Mouse (Mus musculus) neural tube, embryonic 12.5 days (tissue): ENCODE results near the gene Taar7a. TPM values are rescaled to one million over a fixed set of nuclear protein-coding genes. Genes with fewer than 3 reads are reported as not detected.

ENCODE experiments used
- ATAC-seq: fragments of 200-750 bp; cut with Nextera tagmentation; 2 replicates; pipeline ENCODE4 v1.8.0; 2017; ENCODE audit warnings: low read depth, mild to moderate bottlenecking, moderate TSS enrichment, moderate library complexity; ENCODE audit not compliant: low FRiP score
- H3K27ac ChIP-seq: fragments of 300-500 bp; sonication (generic); 2 replicates; pipeline ENCODE4 v1.5.1; 2016
- H3K27me3 ChIP-seq: fragments of 300-500 bp; sonication (generic); replicated peaks from 2 replicates; pipeline ENCODE4 v1.6.1; 2016; ENCODE audit warnings: mild to moderate bottlenecking
- H3K36me3 ChIP-seq: fragments of 300-500 bp; sonication (generic); 2 replicates; pipeline ENCODE4 v1.6.1; 2016; ENCODE audit warnings: mild to moderate bottlenecking
- H3K4me1 ChIP-seq: fragments of 300-500 bp; sonication (generic); 2 replicates; pipeline ENCODE4 v1.6.1; 2016
- H3K4me2 ChIP-seq: fragments of 300-500 bp; sonication (generic); replicated peaks from 2 replicates; pipeline ENCODE4 v1.6.1; 2016; ENCODE audit warnings: mild to moderate bottlenecking
- H3K4me3 ChIP-seq: fragments of 300-500 bp; sonication (generic); 2 replicates; pipeline ENCODE4 v1.5.1; 2016
- H3K9ac ChIP-seq: fragments of 300-500 bp; sonication (generic); 2 replicates; pipeline ENCODE4 v1.6.1; 2016; ENCODE audit warnings: mild to moderate bottlenecking
- H3K9me3 ChIP-seq: fragments of 300-500 bp; sonication (generic); 2 replicates; pipeline ENCODE4 v1.6.1; 2016; ENCODE audit warnings: mild to moderate bottlenecking
- WGBS: fragments of 180-500 bp; shearing (Covaris S2); methylation state at CpG from one replicate; pipeline ENCODE4 v1.1.7; 2016; 5-methylcytosine and 5-hydroxymethylcytosine counted together
- polyA plus RNA-seq: library from polyadenylated mRNA; unstranded; fragments of >200 nt; fragmentation: Nextera tagmentation; extraction: Ambion mirVana; gene quantifications from 2 replicates; pipeline ENCODE4 v1.2.1, GENCODE M21; 2016

The Taar7a gene
- polyA plus RNA-seq: not detected in 2 replicates

DNA sequence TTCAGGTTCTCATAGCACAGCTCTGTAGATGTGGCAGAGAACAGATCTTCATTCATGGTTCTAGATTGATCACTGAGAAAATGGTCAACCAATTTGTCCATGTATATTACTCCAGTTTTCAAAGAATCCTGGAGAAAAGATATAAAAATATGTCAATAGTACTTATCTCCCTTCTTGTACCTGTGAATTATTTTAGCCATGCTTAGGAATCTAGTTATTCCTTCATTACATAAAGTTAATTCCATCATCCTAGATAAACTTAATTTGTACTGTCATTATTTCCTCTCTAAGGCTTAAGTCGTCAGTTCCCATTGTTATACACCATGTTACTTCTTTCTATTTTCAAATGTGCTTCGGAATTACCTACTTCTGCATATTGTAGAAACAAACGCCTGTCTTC is at the start of gene Taar7a:
Gene Taar7a, minus strand, starts transcription at position 101 of the 400 bp plus-strand sequence.
- Histone ChIP-seq H3K27me3 (no peaks in the 10 kb centered on the region), H3K9me3 (no peaks in the 10 kb centered on the region), H3K27ac (no peak within 1 kb of the TSS), H3K9ac (no peak within 1 kb of the TSS), H3K4me2 (no peak within 1 kb of the TSS), H3K4me3 (no peak within 1 kb of the TSS), H3K36me3 (no peaks in the 10 kb centered on the region), H3K4me1 (no peaks in the 10 kb centered on the region)
- ATAC-seq: no peak
- WGBS: 86% methylated on average over 3 of the region's 3 CpGs

DNA sequence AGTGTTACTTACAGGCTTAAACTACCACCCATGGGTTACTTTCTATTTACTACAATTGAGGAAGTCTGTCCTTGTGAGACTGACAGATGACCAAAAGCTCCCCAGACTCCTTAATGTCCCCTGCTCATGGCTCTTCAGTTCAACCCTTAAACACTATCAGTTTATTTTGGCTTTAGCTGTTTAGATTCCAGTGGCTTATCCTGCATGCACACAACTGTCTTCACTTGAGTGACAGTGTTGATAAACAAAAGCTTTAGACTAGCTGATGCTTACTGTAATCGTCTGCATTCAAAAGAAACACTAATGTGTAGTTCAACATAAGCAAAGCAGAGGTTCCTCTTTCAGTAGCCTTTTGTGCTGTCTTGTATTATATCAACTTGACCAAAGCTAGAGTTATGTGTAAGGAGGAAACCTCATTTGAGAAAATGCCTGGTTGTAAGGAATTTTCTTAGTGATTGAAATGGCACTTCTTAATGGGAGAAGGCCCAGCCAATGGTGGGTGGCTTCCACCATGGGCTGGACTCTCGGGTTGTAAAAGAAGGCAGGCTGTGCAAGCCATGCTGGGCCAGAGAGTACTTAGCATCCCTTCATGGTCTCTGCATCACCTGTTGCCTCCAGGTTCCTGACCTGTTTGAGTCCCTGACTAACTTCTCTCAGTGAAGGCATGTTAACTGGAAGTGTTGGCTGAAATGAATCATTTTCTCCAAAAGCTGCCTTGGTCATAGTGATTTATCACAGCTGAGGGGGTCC is 47.0 kb upstream of the Taar7a start:
- no peak overlapping the region for H3K4me3 ChIP-seq
- no peak for ATAC-seq
- H3K27ac ChIP-seq: no peak overlapping the region
- H3K4me1 ChIP-seq: no peaks in the 10 kb centered on the region
- H3K4me2 ChIP-seq: no peak overlapping the region
- WGBS: 81% methylated on average over 2 of the region's 2 CpGs
- H3K36me3 ChIP-seq: no peaks in the 10 kb centered on the region
- H3K27me3 ChIP-seq: no peaks in the 10 kb centered on the region
- no peaks in the 10 kb centered on the region for H3K9me3 ChIP-seq
- no peak overlapping the region for H3K9ac ChIP-seq

DNA sequence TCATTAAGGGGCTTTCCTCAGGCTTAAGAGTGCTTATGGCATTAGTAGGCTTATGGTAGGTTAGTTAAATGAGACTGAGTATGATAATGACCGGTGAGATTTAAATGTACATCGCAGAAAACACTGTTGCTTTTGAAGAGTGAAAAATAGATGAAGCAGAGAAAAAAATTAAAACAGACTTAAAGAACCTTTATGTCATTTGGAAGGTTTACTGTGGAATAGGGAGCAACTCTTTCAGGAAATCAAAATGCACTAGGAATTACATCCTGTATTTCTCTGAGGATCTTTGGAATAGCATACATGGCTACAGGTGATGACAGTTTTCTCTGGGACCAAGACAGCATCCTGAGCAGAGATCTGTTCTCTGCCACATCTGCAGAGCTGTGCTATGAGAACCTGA is 44.0 kb upstream of the Taar7a start, which contains the start of gene Taar7e:
Gene Taar7e, plus strand, starts transcription at position 301 of the 400 bp plus-strand sequence.
- Histone ChIP-seq H3K4me2 (no peak within 1 kb of the TSS), H3K27ac (no peak within 1 kb of the TSS), H3K9ac (no peak within 1 kb of the TSS), H3K4me3 (no peak within 1 kb of the TSS), H3K27me3 (no peaks in the 10 kb centered on the region), H3K4me1 (no peaks in the 10 kb centered on the region), H3K36me3 (no peaks in the 10 kb centered on the region), H3K9me3 (no peaks in the 10 kb centered on the region)
- ATAC-seq: no peak
- 88% methylated on average over 2 of the region's 2 CpGs for WGBS

DNA sequence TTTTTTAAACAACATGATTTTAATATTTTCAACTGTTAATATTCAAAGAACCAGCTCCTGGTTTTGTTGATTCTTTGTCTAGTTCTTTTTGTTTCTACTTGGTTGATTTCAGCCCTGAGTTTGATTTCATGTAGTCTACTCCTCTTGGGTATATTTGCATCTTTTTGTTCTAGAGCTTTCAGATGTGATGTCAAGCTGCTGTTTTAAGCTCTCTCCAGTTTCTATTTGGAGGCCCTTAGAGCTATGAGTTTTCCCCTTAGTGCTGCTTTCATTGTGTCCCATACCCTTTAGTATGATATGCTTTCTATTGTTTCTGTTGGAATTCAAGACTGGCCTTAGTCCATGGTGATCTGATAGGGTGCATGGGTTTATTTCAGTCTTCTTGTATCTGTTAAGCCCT is 38.1 kb upstream of the Taar7a start:
- H3K4me2 ChIP-seq: no peak overlapping the region
- H3K9ac ChIP-seq: no peak overlapping the region
- H3K36me3 ChIP-seq: no peaks in the 10 kb centered on the region
- H3K9me3 ChIP-seq: no peaks in the 10 kb centered on the region
- H3K4me1 ChIP-seq: no peaks in the 10 kb centered on the region
- H3K27me3 ChIP-seq: no peaks in the 10 kb centered on the region
- H3K4me3 ChIP-seq: no peak overlapping the region
- no peak for ATAC-seq
- no peak overlapping the region for H3K27ac ChIP-seq

DNA sequence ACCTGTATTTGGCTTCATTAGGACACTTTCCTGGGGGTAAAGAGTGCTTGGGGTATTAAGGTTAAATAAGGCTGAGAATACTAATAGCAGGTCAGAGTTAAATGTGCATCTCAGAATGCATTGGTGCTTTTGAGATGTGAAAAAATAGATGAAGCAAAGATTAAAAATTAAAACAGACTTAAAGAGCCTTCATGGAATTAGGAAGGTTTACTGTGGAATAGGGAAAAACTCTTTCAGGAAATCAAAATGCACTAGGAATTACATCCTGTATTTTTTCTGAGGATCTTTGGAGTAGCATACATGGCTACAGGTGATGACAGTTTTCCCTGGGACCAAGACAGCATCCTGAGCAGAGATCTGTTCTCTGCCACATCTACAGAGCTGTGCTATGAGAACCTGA is 33.6 kb upstream of the Taar7a start, which contains the start of gene Taar7d:
Gene Taar7d, plus strand, starts transcription at position 301 of the 400 bp plus-strand sequence.
- Histone ChIP-seq H3K4me1 (no peaks in the 10 kb centered on the region), H3K36me3 (no peaks in the 10 kb centered on the region), H3K9me3 (no peaks in the 10 kb centered on the region), H3K9ac (no peak within 1 kb of the TSS), H3K4me2 (no peak within 1 kb of the TSS), H3K4me3 (no peak within 1 kb of the TSS), H3K27ac (no peak within 1 kb of the TSS), H3K27me3 (no peaks in the 10 kb centered on the region)
- ATAC-seq: no peak

DNA sequence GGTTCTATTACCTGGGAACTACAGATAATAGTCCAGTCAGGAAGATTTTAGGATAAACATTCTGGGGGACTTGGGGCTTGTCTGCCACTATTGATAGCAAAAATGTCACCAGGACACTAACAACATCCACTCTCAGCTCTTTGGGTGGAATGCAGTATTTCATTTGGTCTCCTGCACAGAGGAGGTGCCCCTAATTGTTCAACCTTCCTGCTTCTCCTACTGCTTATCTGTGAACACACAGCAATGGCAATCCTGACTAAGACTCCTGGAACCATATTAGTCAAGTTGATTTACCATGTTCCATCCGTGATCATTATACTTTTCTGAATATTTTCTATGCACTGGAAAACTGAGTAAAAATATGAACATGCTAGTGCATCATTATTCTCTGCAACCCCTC is 14.9 kb upstream of the Taar7a start:
- H3K4me3 ChIP-seq: no peak overlapping the region
- 89% methylated on average over 1 of the region's 1 CpGs for WGBS
- no peak overlapping the region for H3K27ac ChIP-seq
- no peaks in the 10 kb centered on the region for H3K4me1 ChIP-seq
- H3K36me3 ChIP-seq: no peaks in the 10 kb centered on the region
- no peak for ATAC-seq
- H3K9ac ChIP-seq: no peak overlapping the region
- no peak overlapping the region for H3K4me2 ChIP-seq
- H3K27me3 ChIP-seq: no peaks in the 10 kb centered on the region
- H3K9me3 ChIP-seq: no peaks in the 10 kb centered on the region

DNA sequence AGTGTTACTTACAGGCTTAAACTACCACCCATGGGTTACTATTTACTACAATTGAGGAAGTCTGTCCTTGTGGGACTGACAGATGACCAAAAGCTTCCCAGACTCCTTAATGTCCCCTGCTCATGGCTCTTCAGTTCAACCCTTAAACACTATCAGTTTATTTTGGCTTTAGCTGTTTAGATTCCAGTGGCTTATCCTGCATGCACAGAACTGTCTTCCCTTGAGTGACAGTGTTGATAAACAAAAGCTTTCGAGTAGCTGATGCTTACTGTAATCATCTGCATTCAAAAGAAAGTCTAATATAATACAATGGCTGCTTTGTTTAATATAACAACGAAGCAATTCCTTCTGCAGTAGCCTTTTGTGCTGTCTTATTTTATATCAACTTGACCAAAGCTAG is 13.8 kb upstream of the Taar7a start:
- H3K9ac ChIP-seq: no peak overlapping the region
- H3K27me3 ChIP-seq: no peaks in the 10 kb centered on the region
- no peak for ATAC-seq
- H3K4me1 ChIP-seq: no peaks in the 10 kb centered on the region
- H3K36me3 ChIP-seq: no peaks in the 10 kb centered on the region
- H3K9me3 ChIP-seq: no peaks in the 10 kb centered on the region
- H3K4me3 ChIP-seq: no peak overlapping the region
- 69% methylated on average over 2 of the region's 2 CpGs for WGBS
- H3K4me2 ChIP-seq: no peak overlapping the region
- H3K27ac ChIP-seq: no peak overlapping the region

DNA sequence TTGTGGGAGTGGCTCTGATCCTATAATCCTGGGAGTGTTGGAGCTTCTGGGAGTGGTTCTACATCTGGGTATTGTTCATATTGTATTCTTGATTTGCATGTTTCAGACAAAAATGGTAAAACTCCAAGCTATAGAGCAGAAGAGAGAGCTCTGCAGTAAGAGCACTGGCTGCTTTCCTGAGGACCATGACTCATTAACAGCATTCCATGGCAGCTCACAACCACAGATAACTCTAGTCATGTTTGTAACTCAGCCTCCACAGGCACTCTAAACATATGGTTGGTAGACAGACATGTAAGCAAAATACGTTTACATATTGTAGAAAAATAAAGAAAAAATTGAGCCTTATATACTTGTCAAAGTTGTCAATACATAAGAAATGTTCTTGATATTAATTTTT is 13.2 kb upstream of the Taar7a start:
- no peak for ATAC-seq
- no peaks in the 10 kb centered on the region for H3K27me3 ChIP-seq
- no peak overlapping the region for H3K9ac ChIP-seq
- H3K27ac ChIP-seq: no peak overlapping the region
- H3K36me3 ChIP-seq: no peaks in the 10 kb centered on the region
- H3K4me3 ChIP-seq: no peak overlapping the region
- no peaks in the 10 kb centered on the region for H3K4me1 ChIP-seq
- WGBS: 84% methylated on average over 1 of the region's 1 CpGs
- no peaks in the 10 kb centered on the region for H3K9me3 ChIP-seq
- no peak overlapping the region for H3K4me2 ChIP-seq

DNA sequence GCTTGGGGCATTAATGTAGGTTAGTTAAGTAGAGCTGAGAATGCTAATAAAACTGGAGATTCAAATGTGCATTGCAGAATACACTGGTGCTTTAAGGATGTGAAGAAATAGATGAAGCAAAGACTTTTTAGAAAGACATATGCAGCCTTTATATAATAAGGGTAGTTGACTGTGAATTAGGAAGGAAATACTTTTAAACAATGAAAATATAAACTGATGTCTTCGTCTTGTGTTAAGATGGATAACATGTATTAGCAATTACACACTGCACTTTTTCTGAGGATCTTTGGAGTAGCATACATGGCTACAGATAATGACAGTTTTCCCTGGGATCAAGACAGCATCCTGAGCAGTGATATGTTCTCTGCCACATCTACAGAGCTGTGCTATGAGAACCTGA is 6.4 kb upstream of the Taar7a start, which contains the start of gene Taar7b:
Gene Taar7b, plus strand, starts transcription at position 301 of the 400 bp plus-strand sequence.
- no peak within 1 kb of the TSS for H3K4me3 ChIP-seq

DNA sequence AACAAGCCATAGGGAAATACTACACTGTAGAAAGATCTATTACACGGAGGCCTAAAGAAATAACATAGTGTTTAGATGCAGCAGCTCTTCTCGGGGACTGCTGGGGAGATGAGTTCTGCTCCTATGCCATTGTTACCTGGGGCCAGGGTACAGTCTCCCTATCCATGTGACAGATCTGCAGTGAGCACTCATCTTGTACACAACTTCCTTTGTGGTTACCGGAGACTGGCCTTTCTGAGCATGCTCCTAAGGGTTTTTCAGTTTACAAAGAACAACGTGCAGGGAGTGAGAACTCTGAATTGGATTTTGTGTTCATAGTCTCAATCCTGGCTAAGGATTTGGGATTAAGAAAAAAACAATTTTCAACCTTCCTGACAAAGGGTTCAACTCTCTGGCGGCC is 6.9 kb downstream of the Taar7a start:
- H3K27ac ChIP-seq: no peak overlapping the region
- no peak for ATAC-seq
- WGBS: 80% methylated on average over 5 of the region's 5 CpGs
- H3K4me2 ChIP-seq: no peak overlapping the region
- H3K9ac ChIP-seq: no peak overlapping the region
- H3K9me3 ChIP-seq: no peaks in the 10 kb centered on the region
- H3K36me3 ChIP-seq: no peaks in the 10 kb centered on the region
- no peaks in the 10 kb centered on the region for H3K27me3 ChIP-seq
- no peaks in the 10 kb centered on the region for H3K4me1 ChIP-seq
- no peak overlapping the region for H3K4me3 ChIP-seq

More for the DNA sequence above, 6.4 kb upstream of the Taar7a start, which contains the start of gene Taar7b:
- Histone ChIP-seq H3K36me3 (no peaks in the 10 kb centered on the region), H3K27ac (no peak within 1 kb of the TSS), H3K9me3 (no peaks in the 10 kb centered on the region), H3K9ac (no peak within 1 kb of the TSS), H3K4me2 (no peak within 1 kb of the TSS), H3K27me3 (no peaks in the 10 kb centered on the region), H3K4me1 (no peaks in the 10 kb centered on the region)
- WGBS: 95% methylated on average over 1 of the region's 1 CpGs
- ATAC-seq: no peak

DNA sequence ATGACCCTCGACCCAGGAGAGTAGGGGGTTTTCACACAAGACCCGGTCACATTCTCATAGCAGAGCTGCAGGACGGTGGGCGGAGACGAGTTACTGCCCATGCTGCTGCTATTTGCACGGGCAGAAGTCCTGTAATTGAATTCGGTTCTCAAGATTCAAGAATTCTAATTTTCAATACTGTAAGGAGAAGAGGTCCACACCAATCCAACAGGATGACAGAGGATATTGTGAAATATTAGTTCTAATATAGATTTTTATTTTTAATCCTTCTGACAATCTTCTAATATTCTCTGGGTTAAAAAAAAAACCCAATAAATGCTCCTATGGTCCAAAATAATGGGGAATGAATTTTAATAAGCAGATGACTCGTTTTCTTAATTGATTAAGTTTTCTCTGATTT is 7.7 kb downstream of the Taar7a start, which contains the start of gene Taar6:
Gene Taar6, minus strand, starts transcription at position 101 of the 400 bp plus-strand sequence.
- no peaks in the 10 kb centered on the region for H3K36me3 ChIP-seq
- H3K4me1 ChIP-seq: no peaks in the 10 kb centered on the region
- H3K4me2 ChIP-seq: no peak within 1 kb of the TSS
- H3K9me3 ChIP-seq: no peaks in the 10 kb centered on the region
- no peak within 1 kb of the TSS for H3K4me3 ChIP-seq
- WGBS: 82% methylated on average over 8 of the region's 8 CpGs
- H3K27me3 ChIP-seq: no peaks in the 10 kb centered on the region
- H3K27ac ChIP-seq: no peak within 1 kb of the TSS
- no peak for ATAC-seq
- no peak within 1 kb of the TSS for H3K9ac ChIP-seq

DNA sequence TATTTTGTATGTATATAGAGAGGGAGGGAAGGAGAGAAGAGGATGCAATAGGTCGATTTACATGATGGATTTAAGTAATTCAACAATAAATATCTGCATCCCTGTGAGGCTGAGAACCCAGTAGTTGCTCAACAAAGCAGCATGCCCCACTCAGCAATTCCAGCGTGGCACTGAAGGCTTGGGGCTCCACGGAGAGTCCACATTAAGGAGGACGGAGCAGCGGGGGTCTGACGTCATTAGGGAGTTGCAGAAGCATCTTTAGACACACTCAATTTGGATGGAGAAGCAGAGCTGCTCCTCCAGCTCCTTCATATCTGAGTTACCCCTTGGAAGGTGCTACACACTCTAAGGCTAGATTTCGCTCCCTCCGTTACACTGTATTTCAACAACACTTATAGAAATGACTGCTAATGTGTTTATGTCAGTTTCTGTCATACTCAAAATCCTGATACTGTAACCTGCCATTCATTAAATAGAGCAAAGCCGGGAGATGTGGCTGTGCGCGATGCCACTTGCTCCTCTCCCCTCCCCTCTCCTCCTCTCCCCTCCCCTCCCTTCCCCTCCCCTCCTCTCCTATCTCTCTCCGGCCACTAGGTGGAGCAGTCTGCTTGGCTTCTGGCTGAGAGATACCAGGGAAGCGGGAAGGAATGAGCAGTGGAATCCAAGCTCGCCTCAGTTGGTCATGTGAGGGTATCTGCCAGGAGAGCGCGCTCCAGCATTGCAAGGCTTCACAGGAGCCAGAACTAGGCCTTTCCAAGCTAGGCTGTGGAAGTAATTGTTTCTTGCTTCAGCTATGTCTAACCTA is 14.2 kb downstream of the Taar7a start:
- no peaks in the 10 kb centered on the region for H3K9me3 ChIP-seq
- 41% methylated on average over 16 of the region's 16 CpGs for WGBS
- H3K27me3 ChIP-seq: no peaks in the 10 kb centered on the region
- ATAC-seq: peak; percentile 89
- no peaks in the 10 kb centered on the region for H3K4me1 ChIP-seq
- H3K9ac ChIP-seq: no peak overlapping the region
- no peak overlapping the region for H3K4me2 ChIP-seq
- no peak overlapping the region for H3K4me3 ChIP-seq
- H3K27ac ChIP-seq: no peak overlapping the region
- no peaks in the 10 kb centered on the region for H3K36me3 ChIP-seq
